Mouse (Mus musculus) retina, adult 2 months (tissue): ENCODE results near the gene Zcchc10.

Experiments
- DNase-seq: peaks from one replicate; pipeline ENCODE4 v3.0.0-alpha.2; 2012; ENCODE audit warnings: low read depth, low spot score

Gene Zcchc10

GRCm38 (mm10) chr11:53378918-53379317, 54.4 kb downstream of the Zcchc10 start:
- no peak for DNase-seq
